Mouse (Mus musculus): Measurements from ENCODE around the gene Rftn2. TPM values are rescaled to one million over a fixed set of nuclear protein-coding genes. Genes with fewer than 3 reads are reported as not detected.

Rftn2 gene
- polyA plus RNA-seq, 1 experiment = 7.0 TPM

GRCm38 (mm10) chr1:55171361-55172325, 54.9 kb downstream of the Rftn2 start:
- no peaks in the 10 kb centered on the region for H3K27me3 ChIP-seq (ENCODE audit: control insufficient read depth, insufficient read depth, low read length)
- H3K4me1 ChIP-seq (ENCODE audit: control insufficient read depth, insufficient read depth, low read length) = peaks cover 3% of the 10 kb centered on the region; the same call in 1 of the 2 replicates
- no peaks in the 10 kb centered on the region for H3K36me3 ChIP-seq (ENCODE audit: control insufficient read depth, insufficient read depth, low read length)
- TF ChIP-seq CTCF (IDR thresholded peaks at IDR 0.05; ENCODE audit: control insufficient read depth, insufficient read depth, insufficient replicate concordance, low read depth, low read length) (no peak), POLR2A (IDR thresholded peaks at IDR 0.05; ENCODE audit: control insufficient read depth, low read depth, low read length) (no peak)
- no peak overlapping the region for H3K27ac ChIP-seq (ENCODE audit: control insufficient read depth, insufficient read depth, low read depth, low read length)
- peak overlapping the region; percentile 40 for H3K4me3 ChIP-seq (ENCODE audit: control insufficient read depth, low read depth, low read length)

- peaks cover 3% of the 10 kb centered on the region; the same call in 1 of the 2 replicates for H3K4me1 ChIP-seq (ENCODE audit: control insufficient read depth, insufficient read depth, low read length)
- no peak overlapping the region for H3K27ac ChIP-seq (ENCODE audit: control insufficient read depth, insufficient read depth, low read depth, low read length)
- no peaks in the 10 kb centered on the region for H3K27me3 ChIP-seq (ENCODE audit: control insufficient read depth, insufficient read depth, low read length)
- H3K36me3 ChIP-seq (ENCODE audit: control insufficient read depth, insufficient read depth, low read length) = no peaks in the 10 kb centered on the region
- no peak overlapping the region for H3K4me3 ChIP-seq (ENCODE audit: control insufficient read depth, low read depth, low read length)
- TF ChIP-seq CTCF (IDR thresholded peaks at IDR 0.05; ENCODE audit: control insufficient read depth, insufficient read depth, insufficient replicate concordance, low read depth, low read length) (no peak), POLR2A (IDR thresholded peaks at IDR 0.05; ENCODE audit: control insufficient read depth, low read depth, low read length) (no peak)
Measured at GRCm38 (mm10) chr1:55168591-55168990, 58.0 kb downstream of the Rftn2 start.

GRCm38 (mm10) chr1:55167560-55167959, 59.0 kb downstream of the Rftn2 start:
- H3K27ac ChIP-seq (ENCODE audit: control insufficient read depth, insufficient read depth, low read depth, low read length) = no peak overlapping the region
- no peak overlapping the region for H3K4me3 ChIP-seq (ENCODE audit: control insufficient read depth, low read depth, low read length)
- no peaks in the 10 kb centered on the region for H3K27me3 ChIP-seq (ENCODE audit: control insufficient read depth, insufficient read depth, low read length)
- H3K36me3 ChIP-seq (ENCODE audit: control insufficient read depth, insufficient read depth, low read length) = no peaks in the 10 kb centered on the region
- peaks cover 3% of the 10 kb centered on the region; the same call in 1 of the 2 replicates for H3K4me1 ChIP-seq (ENCODE audit: control insufficient read depth, insufficient read depth, low read length)
- TF ChIP-seq POLR2A (IDR thresholded peaks at IDR 0.05; ENCODE audit: control insufficient read depth, low read depth, low read length) (no peak), CTCF (IDR thresholded peaks at IDR 0.05; ENCODE audit: control insufficient read depth, insufficient read depth, insufficient replicate concordance, low read depth, low read length) (no peak)

- Histone ChIP-seq H3K27me3 (ENCODE audit: control insufficient read depth, insufficient read depth, low read length) (no peaks in the 10 kb centered on the region), H3K4me3 (ENCODE audit: control insufficient read depth, low read depth, low read length) (no peak overlapping the region), H3K36me3 (ENCODE audit: control insufficient read depth, insufficient read depth, low read length) (no peaks in the 10 kb centered on the region), H3K4me1 (ENCODE audit: control insufficient read depth, insufficient read depth, low read length) (no peaks in the 10 kb centered on the region), H3K27ac (ENCODE audit: control insufficient read depth, insufficient read depth, low read depth, low read length) (no peak overlapping the region)
- no peak for TF ChIP-seq CTCF (IDR thresholded peaks at IDR 0.05; ENCODE audit: control insufficient read depth, insufficient read depth, insufficient replicate concordance, low read depth, low read length)
- TF ChIP-seq POLR2A (IDR thresholded peaks at IDR 0.05; ENCODE audit: control insufficient read depth, low read depth, low read length) = no peak
Measured at GRCm38 (mm10) chr1:55164005-55164404, 62.6 kb downstream of the Rftn2 start.

GRCm38 (mm10) chr1:55162781-55163180, 63.8 kb downstream of the Rftn2 start:
- Histone ChIP-seq H3K4me3 (ENCODE audit: control insufficient read depth, low read depth, low read length) (no peak overlapping the region), H3K27me3 (ENCODE audit: control insufficient read depth, insufficient read depth, low read length) (no peaks in the 10 kb centered on the region), H3K27ac (ENCODE audit: control insufficient read depth, insufficient read depth, low read depth, low read length) (no peak overlapping the region), H3K4me1 (ENCODE audit: control insufficient read depth, insufficient read depth, low read length) (no peaks in the 10 kb centered on the region), H3K36me3 (ENCODE audit: control insufficient read depth, insufficient read depth, low read length) (no peaks in the 10 kb centered on the region)
- TF ChIP-seq CTCF (IDR thresholded peaks at IDR 0.05; ENCODE audit: control insufficient read depth, insufficient read depth, insufficient replicate concordance, low read depth, low read length) (no peak), POLR2A (IDR thresholded peaks at IDR 0.05; ENCODE audit: control insufficient read depth, low read depth, low read length) (no peak)

- H3K36me3 ChIP-seq (ENCODE audit: control insufficient read depth, insufficient read depth, low read length) = no peaks in the 10 kb centered on the region
- TF ChIP-seq CTCF (IDR thresholded peaks at IDR 0.05; ENCODE audit: control insufficient read depth, insufficient read depth, insufficient replicate concordance, low read depth, low read length) = peak; percentile 31; the same call in 1 of the 2 replicates
- no peak for TF ChIP-seq POLR2A (IDR thresholded peaks at IDR 0.05; ENCODE audit: control insufficient read depth, low read depth, low read length)
- H3K4me3 ChIP-seq (ENCODE audit: control insufficient read depth, low read depth, low read length) = no peak overlapping the region
- no peaks in the 10 kb centered on the region for H3K27me3 ChIP-seq (ENCODE audit: control insufficient read depth, insufficient read depth, low read length)
- H3K4me1 ChIP-seq (ENCODE audit: control insufficient read depth, insufficient read depth, low read length) = no peaks in the 10 kb centered on the region
- H3K27ac ChIP-seq (ENCODE audit: control insufficient read depth, insufficient read depth, low read depth, low read length) = no peak overlapping the region
Measured at GRCm38 (mm10) chr1:55161895-55162294, 64.7 kb downstream of the Rftn2 start.

- no peak overlapping the region for H3K4me3 ChIP-seq (ENCODE audit: control insufficient read depth, low read depth, low read length)
- H3K27me3 ChIP-seq (ENCODE audit: control insufficient read depth, insufficient read depth, low read length) = no peaks in the 10 kb centered on the region
- peaks cover 1% of the 10 kb centered on the region; the same call in 1 of the 2 replicates for H3K36me3 ChIP-seq (ENCODE audit: control insufficient read depth, insufficient read depth, low read length)
- no peak overlapping the region for H3K27ac ChIP-seq (ENCODE audit: control insufficient read depth, insufficient read depth, low read depth, low read length)
- H3K4me1 ChIP-seq (ENCODE audit: control insufficient read depth, insufficient read depth, low read length) = no peaks in the 10 kb centered on the region
- TF ChIP-seq CTCF (IDR thresholded peaks at IDR 0.05; ENCODE audit: control insufficient read depth, insufficient read depth, insufficient replicate concordance, low read depth, low read length) (no peak), POLR2A (IDR thresholded peaks at IDR 0.05; ENCODE audit: control insufficient read depth, low read depth, low read length) (no peak)
Measured at GRCm38 (mm10) chr1:55160831-55161638, 65.5 kb downstream of the Rftn2 start.
